Mouse (Mus musculus): Measurements from ENCODE around the gene Inf2. TPM values are rescaled to one million over a fixed set of nuclear protein-coding genes. Genes with fewer than 3 reads are reported as not detected.

The Inf2 gene
- polyA plus RNA-seq (2015; fragmentation: Nextera tagmentation; extraction: Ambion mirVana), result 3.8 and 4.8 TPM in 2 replicates

GRCm38 (mm10) chr12:112588426-112589256 is at the start of gene Inf2:
Gene Inf2, plus strand, starts transcription at chr12:112588784.
- peak; percentile 92 for ATAC-seq (replicated peaks; ENCODE audit: low FRiP score)
- H3K4me1 ChIP-seq, result peaks cover 50% of the 10 kb centered on the region
- peaks cover 16% of the 10 kb centered on the region for H3K27me3 ChIP-seq
- peak within 1 kb of the TSS; percentile 38; the same call in 1 of the 2 replicates for H3K27ac ChIP-seq
- H3K9ac ChIP-seq, result peak within 1 kb of the TSS; percentile 63
- peak within 1 kb of the TSS; percentile 58 for H3K4me3 ChIP-seq (replicated peaks)
- H3K9me3 ChIP-seq (replicated peaks), result no peaks in the 10 kb centered on the region
- WGBS, result under 1% methylated on average over 58 of the region's 60 CpGs
- no peaks in the 10 kb centered on the region for H3K36me3 ChIP-seq
- peak within 1 kb of the TSS; percentile 92 for H3K4me2 ChIP-seq

- peaks cover 20% of the 10 kb centered on the region for H3K4me1 ChIP-seq
- peaks cover 6% of the 10 kb centered on the region; the same call in 1 of the 2 replicates for H3K27me3 ChIP-seq
- no peak overlapping the region for H3K9ac ChIP-seq
- no peak for ATAC-seq (replicated peaks; ENCODE audit: low FRiP score)
- no peaks in the 10 kb centered on the region for H3K9me3 ChIP-seq (replicated peaks)
- no peak overlapping the region for H3K4me2 ChIP-seq
- no peak overlapping the region for H3K27ac ChIP-seq
- H3K4me3 ChIP-seq (replicated peaks), result no peak overlapping the region
- WGBS, result 89% methylated on average over 7 of the region's 7 CpGs
- H3K36me3 ChIP-seq, result no peaks in the 10 kb centered on the region
Measured at GRCm38 (mm10) chr12:112539466-112539965, 49.1 kb upstream of the Inf2 start.

GRCm38 (mm10) chr12:112540321-112540720 is 48.3 kb upstream of the Inf2 start:
- ATAC-seq (replicated peaks; ENCODE audit: low FRiP score), result no peak
- Histone ChIP-seq H3K4me1 (peaks cover 26% of the 10 kb centered on the region), H3K27me3 (peaks cover 6% of the 10 kb centered on the region; the same call in 1 of the 2 replicates), H3K36me3 (no peaks in the 10 kb centered on the region), H3K4me2 (no peak overlapping the region), H3K27ac (no peak overlapping the region), H3K9me3 (replicated peaks) (no peaks in the 10 kb centered on the region), H3K4me3 (replicated peaks) (no peak overlapping the region), H3K9ac (no peak overlapping the region)
- WGBS, result 92% methylated on average over 12 of the region's 12 CpGs

- Histone ChIP-seq H3K4me3 (replicated peaks) (no peak overlapping the region), H3K27ac (peak overlapping the region; percentile 87), H3K4me2 (no peak overlapping the region), H3K9me3 (replicated peaks) (no peaks in the 10 kb centered on the region), H3K4me1 (peaks cover 29% of the 10 kb centered on the region), H3K27me3 (peaks cover 6% of the 10 kb centered on the region; the same call in 1 of the 2 replicates), H3K9ac (no peak overlapping the region), H3K36me3 (no peaks in the 10 kb centered on the region)
- 71% methylated on average over 8 of the region's 8 CpGs for WGBS
- ATAC-seq (replicated peaks; ENCODE audit: low FRiP score), result no peak
Measured at GRCm38 (mm10) chr12:112541483-112542091, 47.0 kb upstream of the Inf2 start.

- WGBS, result 54% methylated on average over 13 of the region's 13 CpGs
- Histone ChIP-seq H3K9ac (no peak overlapping the region), H3K4me3 (replicated peaks) (no peak overlapping the region), H3K36me3 (no peaks in the 10 kb centered on the region), H3K27me3 (peaks cover 6% of the 10 kb centered on the region; the same call in 1 of the 2 replicates), H3K4me2 (peak overlapping the region; percentile 45), H3K9me3 (replicated peaks) (no peaks in the 10 kb centered on the region), H3K27ac (peak overlapping the region; percentile 87), H3K4me1 (peaks cover 29% of the 10 kb centered on the region)
- peak; percentile 30; the same call in 1 of the 2 replicates for ATAC-seq (replicated peaks; ENCODE audit: low FRiP score)
Measured at GRCm38 (mm10) chr12:112542257-112542919, 46.2 kb upstream of the Inf2 start.

- Histone ChIP-seq H3K9me3 (replicated peaks) (no peaks in the 10 kb centered on the region), H3K27me3 (peaks cover 6% of the 10 kb centered on the region; the same call in 1 of the 2 replicates), H3K4me1 (peaks cover 29% of the 10 kb centered on the region), H3K27ac (peak overlapping the region; percentile 87), H3K4me3 (replicated peaks) (no peak overlapping the region), H3K4me2 (peak overlapping the region; percentile 45), H3K9ac (no peak overlapping the region), H3K36me3 (no peaks in the 10 kb centered on the region)
- ATAC-seq (replicated peaks; ENCODE audit: low FRiP score), result peak; percentile 70
- WGBS, result 4% methylated on average over 11 of the region's 11 CpGs
Measured at GRCm38 (mm10) chr12:112542920-112543300, 45.7 kb upstream of the Inf2 start.

GRCm38 (mm10) chr12:112543941-112544340 is 44.6 kb upstream of the Inf2 start:
- 67% methylated on average over 9 of the region's 9 CpGs for WGBS

GRCm38 (mm10) chr12:112544946-112545701 is 43.5 kb upstream of the Inf2 start:
- WGBS, result 49% methylated on average over 12 of the region's 12 CpGs
- H3K9me3 ChIP-seq (replicated peaks), result no peaks in the 10 kb centered on the region
- H3K36me3 ChIP-seq, result no peaks in the 10 kb centered on the region
- H3K4me3 ChIP-seq (replicated peaks), result no peak overlapping the region
- no peak overlapping the region for H3K4me2 ChIP-seq
- H3K27me3 ChIP-seq, result no peaks in the 10 kb centered on the region
- no peak for ATAC-seq (replicated peaks; ENCODE audit: low FRiP score)
- H3K9ac ChIP-seq, result 0 out of 2 replicates have a peak overlapping the region, but pooled peaks have one; percentile 7
- H3K27ac ChIP-seq, result no peak overlapping the region
- H3K4me1 ChIP-seq, result peaks cover 29% of the 10 kb centered on the region

More at GRCm38 (mm10) chr12:112543941-112544340, 44.6 kb upstream of the Inf2 start:
- ATAC-seq (replicated peaks; ENCODE audit: low FRiP score), result no peak
- Histone ChIP-seq H3K4me3 (replicated peaks) (no peak overlapping the region), H3K9ac (no peak overlapping the region), H3K9me3 (replicated peaks) (no peaks in the 10 kb centered on the region), H3K27ac (no peak overlapping the region), H3K4me2 (no peak overlapping the region), H3K36me3 (no peaks in the 10 kb centered on the region), H3K27me3 (peaks cover 5% of the 10 kb centered on the region; the same call in 1 of the 2 replicates), H3K4me1 (peaks cover 29% of the 10 kb centered on the region)

- H3K36me3 ChIP-seq, result no peaks in the 10 kb centered on the region
- H3K4me3 ChIP-seq (replicated peaks), result no peak overlapping the region
- no peak for ATAC-seq (replicated peaks; ENCODE audit: low FRiP score)
- no peak overlapping the region for H3K27ac ChIP-seq
- H3K9me3 ChIP-seq (replicated peaks), result no peaks in the 10 kb centered on the region
- peaks cover 29% of the 10 kb centered on the region for H3K4me1 ChIP-seq
- no peaks in the 10 kb centered on the region for H3K27me3 ChIP-seq
- no peak overlapping the region for H3K4me2 ChIP-seq
- WGBS, result 94% methylated on average over 8 of the region's 8 CpGs
- no peak overlapping the region for H3K9ac ChIP-seq
Measured at GRCm38 (mm10) chr12:112546110-112546509, 42.5 kb upstream of the Inf2 start.

GRCm38 (mm10) chr12:112549287-112549686 is 39.3 kb upstream of the Inf2 start:
- H3K27ac ChIP-seq, result no peak overlapping the region
- 87% methylated on average over 1 of the region's 1 CpGs for WGBS
- no peak overlapping the region for H3K4me3 ChIP-seq (replicated peaks)
- peaks cover 5% of the 10 kb centered on the region for H3K27me3 ChIP-seq
- H3K9me3 ChIP-seq (replicated peaks), result no peaks in the 10 kb centered on the region
- peaks cover 12% of the 10 kb centered on the region; the same call in 1 of the 2 replicates for H3K4me1 ChIP-seq
- no peak overlapping the region for H3K4me2 ChIP-seq
- H3K9ac ChIP-seq, result no peak overlapping the region
- H3K36me3 ChIP-seq, result no peaks in the 10 kb centered on the region
- no peak for ATAC-seq (replicated peaks; ENCODE audit: low FRiP score)

GRCm38 (mm10) chr12:112551861-112552375 is 36.7 kb upstream of the Inf2 start:
- Histone ChIP-seq H3K36me3 (no peaks in the 10 kb centered on the region), H3K4me1 (peaks cover 14% of the 10 kb centered on the region), H3K27ac (no peak overlapping the region), H3K27me3 (peaks cover 5% of the 10 kb centered on the region), H3K9me3 (replicated peaks) (no peaks in the 10 kb centered on the region), H3K9ac (no peak overlapping the region), H3K4me2 (no peak overlapping the region), H3K4me3 (replicated peaks) (no peak overlapping the region)
- 14% methylated on average over 13 of the region's 13 CpGs for WGBS
- ATAC-seq (replicated peaks; ENCODE audit: low FRiP score), result 0 out of 2 replicates have a peak, but pooled peaks have one; percentile 22

Data from kidney, embryonic 15.5 days (tissue).